Mouse (Mus musculus) limb, embryonic 11.5 days (tissue): ENCODE measurements around the gene Zfp866. TPM values are rescaled to one million over a fixed set of nuclear protein-coding genes. Genes with fewer than 3 reads are reported as not detected.

Source experiments
- ATAC-seq: fragments of 200-750 bp; cut with Nextera tagmentation; 2 replicates; pipeline ENCODE4 v1.8.0; 2017; ENCODE audit warnings: low read depth; ENCODE audit not compliant: insufficient number of reproducible peaks, low FRiP score, low TSS enrichment
- DNase-seq: peaks from one replicate; pipeline ENCODE4 v3.0.0-alpha.2; 2015; ENCODE audit warnings: low spot score
- H3K27ac ChIP-seq: fragments of 300-500 bp; sonication (generic); replicated peaks from 2 replicates; pipeline ENCODE4 v1.5.1; 2014; ENCODE audit warnings: low read depth, mild to moderate bottlenecking, low read length
- H3K27me3 ChIP-seq: fragments of 300-500 bp; sonication (generic); 2 replicates; pipeline ENCODE4 v1.6.1; 2014; ENCODE audit warnings: mild to moderate bottlenecking, low read length, mixed read lengths; ENCODE audit not compliant: control insufficient read depth, insufficient read depth
- H3K36me3 ChIP-seq: fragments of 300-500 bp; sonication (generic); 2 replicates; pipeline ENCODE4 v1.6.1; 2014; ENCODE audit warnings: mild to moderate bottlenecking, low read length, moderate library complexity, mixed read lengths; ENCODE audit not compliant: control insufficient read depth, insufficient read depth
- H3K4me1 ChIP-seq: fragments of 300-500 bp; sonication (generic); 2 replicates; pipeline ENCODE4 v1.6.1; 2014; ENCODE audit warnings: low read length, mixed read lengths; ENCODE audit not compliant: control insufficient read depth, insufficient read depth
- H3K4me2 ChIP-seq: fragments of 300-500 bp; sonication (generic); 2 replicates; pipeline ENCODE4 v1.6.1; 2014; ENCODE audit warnings: low read depth, mild to moderate bottlenecking, moderate library complexity; ENCODE audit not compliant: severe bottlenecking
- H3K4me3 ChIP-seq: fragments of 300-500 bp; sonication (generic); 2 replicates; pipeline ENCODE4 v1.5.1; 2014; ENCODE audit warnings: low read depth, low read length
- H3K9ac ChIP-seq: fragments of 300-500 bp; sonication (generic); 2 replicates; pipeline ENCODE4 v1.6.1; 2014; ENCODE audit warnings: mild to moderate bottlenecking, low read length
- H3K9me3 ChIP-seq: fragments of 300-500 bp; sonication (generic); 2 replicates; pipeline ENCODE4 v1.6.1; 2016; ENCODE audit warnings: low read length; ENCODE audit not compliant: control insufficient read depth
- WGBS: fragments of 180-500 bp; shearing (Covaris S2); extraction: QIAGEN DNeasy Blood & Tissue Kit; methylation state at CpG from one replicate; pipeline ENCODE4 v1.1.7; 2014; 5-methylcytosine and 5-hydroxymethylcytosine counted together
- polyA plus RNA-seq: library from polyadenylated mRNA; unstranded; fragments of >200 nt; fragmentation: Nextera tagmentation; extraction: Ambion mirVana; gene quantifications from 2 replicates; pipeline ENCODE4 v1.2.1, GENCODE M21; 2014

Zfp866 gene
- polyA plus RNA-seq, 1 experiment from 2014 or later: 39.0 TPM

- H3K9ac ChIP-seq: no peak overlapping the region
- H3K36me3 ChIP-seq: peaks cover 68% of the 10 kb centered on the region
- 98% methylated on average over 7 of the region's 7 CpGs for WGBS
- no peak overlapping the region for H3K4me2 ChIP-seq
- no peak overlapping the region for H3K27ac ChIP-seq
- no peaks in the 10 kb centered on the region for H3K9me3 ChIP-seq
- no peak overlapping the region for H3K4me3 ChIP-seq
- DNase-seq (no peak), ATAC-seq (no peak)
- H3K4me1 ChIP-seq: no peaks in the 10 kb centered on the region
- H3K27me3 ChIP-seq: no peaks in the 10 kb centered on the region
Measured at GRCm38 (mm10) chr8:69803366-69803765, 12.4 kb upstream of the Zfp866 start.

GRCm38 (mm10) chr8:69802216-69802615, 11.2 kb upstream of the Zfp866 start:
- no peak overlapping the region for H3K4me3 ChIP-seq
- H3K27me3 ChIP-seq: no peaks in the 10 kb centered on the region
- no peak overlapping the region for H3K27ac ChIP-seq
- no peak overlapping the region for H3K9ac ChIP-seq
- H3K4me2 ChIP-seq: no peak overlapping the region
- ATAC-seq: no peak
- H3K9me3 ChIP-seq: no peaks in the 10 kb centered on the region
- no peaks in the 10 kb centered on the region for H3K4me1 ChIP-seq
- DNase-seq: no peak
- H3K36me3 ChIP-seq: peaks cover 74% of the 10 kb centered on the region

GRCm38 (mm10) chr8:69801796-69802195, 10.8 kb upstream of the Zfp866 start:
- no peak overlapping the region for H3K9ac ChIP-seq
- ATAC-seq (no peak), DNase-seq (no peak)
- no peak overlapping the region for H3K4me2 ChIP-seq
- H3K4me3 ChIP-seq: no peak overlapping the region
- H3K36me3 ChIP-seq: peaks cover 75% of the 10 kb centered on the region
- no peak overlapping the region for H3K27ac ChIP-seq
- H3K9me3 ChIP-seq: no peaks in the 10 kb centered on the region
- no peaks in the 10 kb centered on the region for H3K4me1 ChIP-seq
- H3K27me3 ChIP-seq: no peaks in the 10 kb centered on the region
- 95% methylated on average over 4 of the region's 4 CpGs for WGBS

GRCm38 (mm10) chr8:69799946-69800345, 9.0 kb upstream of the Zfp866 start:
- DNase-seq (no peak), ATAC-seq (no peak)
- H3K4me1 ChIP-seq: no peaks in the 10 kb centered on the region
- H3K36me3 ChIP-seq: peaks cover 67% of the 10 kb centered on the region
- no peaks in the 10 kb centered on the region for H3K9me3 ChIP-seq
- no peak overlapping the region for H3K27ac ChIP-seq
- no peaks in the 10 kb centered on the region for H3K27me3 ChIP-seq
- H3K9ac ChIP-seq: no peak overlapping the region
- WGBS: 93% methylated on average over 5 of the region's 5 CpGs
- H3K4me2 ChIP-seq: no peak overlapping the region
- H3K4me3 ChIP-seq: no peak overlapping the region

GRCm38 (mm10) chr8:69799261-69799660, 8.3 kb upstream of the Zfp866 start:
- no peak for ATAC-seq
- H3K27me3 ChIP-seq: no peaks in the 10 kb centered on the region
- 94% methylated on average over 8 of the region's 8 CpGs for WGBS
- no peak overlapping the region for H3K9ac ChIP-seq
- H3K27ac ChIP-seq: no peak overlapping the region
- no peaks in the 10 kb centered on the region for H3K4me1 ChIP-seq
- H3K4me2 ChIP-seq: no peak overlapping the region
- no peak for DNase-seq
- peaks cover 70% of the 10 kb centered on the region for H3K36me3 ChIP-seq
- H3K9me3 ChIP-seq: no peaks in the 10 kb centered on the region
- no peak overlapping the region for H3K4me3 ChIP-seq

- no peak for ATAC-seq
- Histone ChIP-seq H3K4me2 (no peak overlapping the region), H3K27ac (no peak overlapping the region), H3K4me3 (no peak overlapping the region), H3K27me3 (no peaks in the 10 kb centered on the region), H3K9me3 (no peaks in the 10 kb centered on the region), H3K36me3 (peaks cover 59% of the 10 kb centered on the region), H3K4me1 (peaks cover 1% of the 10 kb centered on the region), H3K9ac (no peak overlapping the region)
- DNase-seq: no peak
- WGBS: 93% methylated on average over 10 of the region's 10 CpGs
Measured at GRCm38 (mm10) chr8:69797661-69798060, 6.7 kb upstream of the Zfp866 start.

GRCm38 (mm10) chr8:69796721-69797345, 5.9 kb upstream of the Zfp866 start:
- H3K27me3 ChIP-seq: no peaks in the 10 kb centered on the region
- no peak overlapping the region for H3K27ac ChIP-seq
- no peak overlapping the region for H3K9ac ChIP-seq
- 96% methylated on average over 16 of the region's 16 CpGs for WGBS
- ATAC-seq (no peak), DNase-seq (no peak)
- H3K4me2 ChIP-seq: no peak overlapping the region
- peaks cover 52% of the 10 kb centered on the region for H3K36me3 ChIP-seq
- H3K4me1 ChIP-seq: peaks cover 10% of the 10 kb centered on the region
- no peaks in the 10 kb centered on the region for H3K9me3 ChIP-seq
- no peak overlapping the region for H3K4me3 ChIP-seq

GRCm38 (mm10) chr8:69794901-69795300, 3.9 kb upstream of the Zfp866 start:
- Histone ChIP-seq H3K4me1 (peaks cover 14% of the 10 kb centered on the region), H3K4me3 (no peak overlapping the region), H3K36me3 (peaks cover 39% of the 10 kb centered on the region), H3K27me3 (no peaks in the 10 kb centered on the region), H3K9me3 (no peaks in the 10 kb centered on the region), H3K9ac (no peak overlapping the region), H3K27ac (no peak overlapping the region), H3K4me2 (no peak overlapping the region)
- DNase-seq (no peak), ATAC-seq (no peak)
- 94% methylated on average over 6 of the region's 6 CpGs for WGBS

GRCm38 (mm10) chr8:69794096-69794495, 3.1 kb upstream of the Zfp866 start:
- H3K4me1 ChIP-seq: peaks cover 17% of the 10 kb centered on the region
- H3K4me2 ChIP-seq: no peak overlapping the region
- no peaks in the 10 kb centered on the region for H3K27me3 ChIP-seq
- H3K9me3 ChIP-seq: no peaks in the 10 kb centered on the region
- no peak overlapping the region for H3K4me3 ChIP-seq
- no peak overlapping the region for H3K27ac ChIP-seq
- peaks cover 31% of the 10 kb centered on the region for H3K36me3 ChIP-seq
- DNase-seq: no peak
- H3K9ac ChIP-seq: no peak overlapping the region
- 96% methylated on average over 3 of the region's 3 CpGs for WGBS
- no peak for ATAC-seq
